Mouse (Mus musculus) lung, postnatal 0 days (tissue): ENCODE results near the gene Cobll1. TPM values are rescaled to one million over a fixed set of nuclear protein-coding genes. Genes with fewer than 3 reads are reported as not detected.

Experiments used
- ATAC-seq: fragments of 200-750 bp; cut with Nextera tagmentation; 2 replicates; pipeline ENCODE4 v1.8.0; 2017; ENCODE audit warnings: moderate library complexity
- DNase-seq: peaks from one replicate; pipeline ENCODE4 v3.0.0-alpha.2; 2016; ENCODE audit warnings: low spot score
- H3K27ac ChIP-seq: fragments of 300-500 bp; sonication (generic); 2 replicates; pipeline ENCODE4 v1.5.1; 2014; ENCODE audit warnings: antibody characterized with exemption, mild to moderate bottlenecking, low read length, mixed read lengths
- H3K27me3 ChIP-seq: fragments of 300-500 bp; sonication (generic); replicated peaks from 2 replicates; pipeline ENCODE4 v1.6.1; 2014; ENCODE audit warnings: low read length, mixed read lengths; ENCODE audit not compliant: insufficient read depth
- H3K36me3 ChIP-seq: fragments of 300-500 bp; sonication (generic); 2 replicates; pipeline ENCODE4 v1.6.1; 2014; ENCODE audit warnings: low read length, mixed read lengths; ENCODE audit not compliant: insufficient read depth
- H3K4me1 ChIP-seq: fragments of 300-500 bp; sonication (generic); 2 replicates; pipeline ENCODE4 v1.6.1; 2014; ENCODE audit warnings: antibody characterized with exemption, low read depth, low read length, mixed read lengths; ENCODE audit not compliant: insufficient read depth
- H3K4me2 ChIP-seq: fragments of 300-500 bp; sonication (generic); replicated peaks from 2 replicates; pipeline ENCODE4 v1.6.1; 2014; ENCODE audit warnings: low read depth, mild to moderate bottlenecking, low read length, moderate library complexity, mixed read lengths
- H3K4me3 ChIP-seq: fragments of 300-500 bp; sonication (generic); 2 replicates; pipeline ENCODE4 v1.5.1; 2014; ENCODE audit warnings: low read depth, low read length
- H3K9ac ChIP-seq: fragments of 300-500 bp; sonication (generic); replicated peaks from 2 replicates; pipeline ENCODE4 v1.6.1; 2014; ENCODE audit warnings: low read depth, mild to moderate bottlenecking
- H3K9me3 ChIP-seq: fragments of 300-500 bp; sonication (generic); 2 replicates; pipeline ENCODE4 v1.6.1; 2016; ENCODE audit warnings: low read length, mixed read lengths
- CTCF ChIP-seq: IDR thresholded peaks from 2 replicates; pipeline ENCODE4 v1.5.1; 2016; ENCODE audit warnings: antibody characterized with exemption, mild to moderate bottlenecking
- EP300 ChIP-seq: IDR thresholded peaks from 2 replicates; pipeline ENCODE4 v1.6.1; 2016; ENCODE audit warnings: antibody characterized with exemption, mild to moderate bottlenecking, control low read depth
- WGBS: fragments of 180-500 bp; shearing (Covaris S2); extraction: QIAGEN DNeasy Blood & Tissue Kit; methylation state at CpG from one replicate; pipeline ENCODE4 v1.1.7; 2014; 5-methylcytosine and 5-hydroxymethylcytosine counted together
- polyA plus RNA-seq: library from polyadenylated mRNA; unstranded; fragments of >200 nt; fragmentation: Nextera tagmentation; extraction: Ambion mirVana; gene quantifications from 2 replicates; pipeline ENCODE4 v1.2.1, GENCODE M21; 2015

Gene Cobll1
- polyA plus RNA-seq, 1 experiment from 2014 or later = 9.4 TPM

DNA sequence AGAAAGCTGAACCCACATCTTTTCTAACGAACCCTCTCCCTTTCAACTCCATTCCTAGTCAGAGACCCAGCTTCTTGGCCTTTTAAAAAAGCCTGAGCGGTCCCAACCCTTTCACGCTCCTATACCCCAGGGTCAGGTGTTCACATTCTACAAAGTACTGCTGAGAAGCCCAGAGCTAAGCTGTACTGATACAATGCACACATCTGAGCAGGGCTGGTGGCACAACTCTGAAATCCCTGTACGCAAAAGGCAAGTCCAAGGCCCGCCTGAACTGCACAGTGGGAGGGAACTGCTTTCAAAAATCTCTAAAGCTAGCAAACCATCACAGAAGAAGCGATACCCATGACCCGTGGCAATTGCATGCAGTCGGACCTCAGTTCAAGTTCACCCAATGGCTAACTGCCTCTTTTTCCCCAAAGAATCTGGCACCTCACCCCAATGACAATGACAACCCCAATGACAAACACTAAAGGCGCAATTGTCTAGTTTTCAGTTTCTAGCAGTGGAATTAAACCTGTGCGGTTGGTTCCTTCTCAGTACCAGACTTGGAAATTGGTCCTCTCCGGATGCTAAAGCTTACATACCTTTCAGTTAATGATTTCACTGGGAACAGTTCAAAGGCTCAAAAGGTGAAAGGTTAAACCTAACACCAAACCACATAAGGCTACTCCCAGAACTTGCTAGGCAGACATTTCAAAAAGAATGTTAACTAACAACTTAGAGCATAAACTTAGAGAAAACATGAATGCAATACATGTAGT is 19.6 kb downstream of the Cobll1 start:
- WGBS = 80% methylated on average over 11 of the region's 11 CpGs
- H3K27ac ChIP-seq = no peak overlapping the region
- H3K4me1 ChIP-seq = no peaks in the 10 kb centered on the region; the same call in 1 of the 2 replicates
- DNase-seq (no peak), ATAC-seq (no peak)
- H3K9me3 ChIP-seq = no peaks in the 10 kb centered on the region
- no peak overlapping the region for H3K4me2 ChIP-seq
- no peaks in the 10 kb centered on the region for H3K27me3 ChIP-seq
- no peak overlapping the region for H3K9ac ChIP-seq
- TF ChIP-seq CTCF = no peak
- no peak for TF ChIP-seq EP300
- no peak overlapping the region for H3K4me3 ChIP-seq
- no peaks in the 10 kb centered on the region for H3K36me3 ChIP-seq

- Histone ChIP-seq H3K4me1 (no peaks in the 10 kb centered on the region), H3K4me3 (no peak overlapping the region), H3K27ac (no peak overlapping the region), H3K4me2 (no peak overlapping the region), H3K9ac (no peak overlapping the region), H3K27me3 (no peaks in the 10 kb centered on the region), H3K36me3 (no peaks in the 10 kb centered on the region), H3K9me3 (no peaks in the 10 kb centered on the region)
- TF ChIP-seq EP300 (no peak), CTCF (no peak)
- WGBS = 75% methylated on average over 9 of the region's 9 CpGs
- ATAC-seq = peak; percentile 70
- peak; percentile 80 for DNase-seq
Measured at GRCm38 (mm10) chr2:65218318-65218717, 20.9 kb downstream of the Cobll1 start.

GRCm38 (mm10) chr2:65217677-65218076 is 21.5 kb downstream of the Cobll1 start:
- H3K4me3 ChIP-seq = no peak overlapping the region
- no peak overlapping the region for H3K9ac ChIP-seq
- no peak for DNase-seq
- no peak overlapping the region for H3K27ac ChIP-seq
- no peak overlapping the region for H3K4me2 ChIP-seq
- no peaks in the 10 kb centered on the region for H3K9me3 ChIP-seq
- TF ChIP-seq CTCF = no peak
- TF ChIP-seq EP300 = no peak
- 92% methylated on average over 6 of the region's 6 CpGs for WGBS
- ATAC-seq = no peak
- H3K27me3 ChIP-seq = no peaks in the 10 kb centered on the region
- H3K36me3 ChIP-seq = no peaks in the 10 kb centered on the region
- H3K4me1 ChIP-seq = no peaks in the 10 kb centered on the region

DNA sequence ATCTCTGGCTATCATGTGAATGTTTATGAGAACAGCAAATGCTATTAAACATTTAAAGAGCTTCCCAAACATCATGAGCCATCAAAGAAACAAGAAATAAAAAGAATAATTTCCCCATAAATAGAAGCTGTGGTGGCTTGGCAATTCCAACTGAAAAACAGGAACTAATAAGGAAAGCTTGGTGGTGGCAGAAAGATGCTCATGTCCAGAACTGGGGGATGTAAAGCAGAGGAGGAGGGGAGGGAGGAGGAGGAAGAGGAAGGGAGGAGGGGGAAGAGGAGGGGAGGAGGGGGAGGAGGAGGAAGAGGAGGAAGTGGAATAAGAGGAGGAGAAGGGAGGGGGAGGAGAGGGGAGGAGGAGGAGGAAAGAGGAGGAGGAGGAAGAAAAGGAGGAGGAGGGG is 23.0 kb downstream of the Cobll1 start:
- ATAC-seq (no peak), DNase-seq (no peak)
- H3K4me3 ChIP-seq = no peak overlapping the region
- H3K9ac ChIP-seq = no peak overlapping the region
- H3K4me2 ChIP-seq = no peak overlapping the region
- no peak for TF ChIP-seq EP300
- no peak for TF ChIP-seq CTCF
- H3K4me1 ChIP-seq = no peaks in the 10 kb centered on the region
- no peaks in the 10 kb centered on the region for H3K27me3 ChIP-seq
- no peak overlapping the region for H3K27ac ChIP-seq
- H3K36me3 ChIP-seq = no peaks in the 10 kb centered on the region
- H3K9me3 ChIP-seq = no peaks in the 10 kb centered on the region

DNA sequence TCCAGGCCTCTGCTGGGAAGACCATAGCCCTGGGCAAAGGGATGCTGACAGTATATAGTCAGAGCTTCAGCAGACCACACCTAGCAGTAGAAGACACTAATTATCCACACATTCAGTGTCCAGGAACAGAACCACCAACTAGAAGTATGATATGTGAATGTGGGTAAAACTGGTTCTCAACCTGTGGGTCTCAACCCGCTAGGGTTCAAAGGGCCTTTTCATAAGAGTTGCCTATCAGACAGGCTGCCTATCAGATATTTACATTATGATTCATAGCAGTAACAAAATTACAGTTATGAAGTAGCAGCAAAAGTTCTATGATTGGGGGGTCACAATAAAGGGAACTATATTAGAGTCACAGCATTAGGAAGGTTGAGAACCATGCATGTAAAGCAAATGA is 24.6 kb downstream of the Cobll1 start:
- DNase-seq = no peak
- no peak overlapping the region for H3K4me2 ChIP-seq
- no peak overlapping the region for H3K27ac ChIP-seq

GRCm38 (mm10) chr2:65213675-65214074 is 25.5 kb downstream of the Cobll1 start:
- Histone ChIP-seq H3K36me3 (no peaks in the 10 kb centered on the region), H3K27ac (no peak overlapping the region), H3K4me1 (no peaks in the 10 kb centered on the region), H3K27me3 (no peaks in the 10 kb centered on the region), H3K4me3 (no peak overlapping the region), H3K9ac (no peak overlapping the region), H3K9me3 (no peaks in the 10 kb centered on the region), H3K4me2 (no peak overlapping the region)
- DNase-seq = no peak
- no peak for ATAC-seq
- 87% methylated on average over 3 of the region's 3 CpGs for WGBS
- TF ChIP-seq CTCF (no peak), EP300 (no peak)

More for the DNA sequence above, 24.6 kb downstream of the Cobll1 start:
- Histone ChIP-seq H3K9ac (no peak overlapping the region), H3K4me3 (no peak overlapping the region), H3K27me3 (no peaks in the 10 kb centered on the region), H3K9me3 (no peaks in the 10 kb centered on the region), H3K4me1 (no peaks in the 10 kb centered on the region), H3K36me3 (no peaks in the 10 kb centered on the region)
- no peak for TF ChIP-seq EP300
- 85% methylated on average over 1 of the region's 1 CpGs for WGBS
- ATAC-seq = no peak
